In genomic region chr8:13692302-13693066, GRCm38 (mm10) we compare ENCODE assay signal across 13 mouse cellular contexts. TPM values are rescaled to one million over a fixed set of nuclear protein-coding genes. Genes with fewer than 3 reads are reported as not detected.
A peak's percentile ranks its signal among the peaks of the same experiment; 100 is the strongest.
DNase-seq lines count a peak whose midpoint lies in the region; ATAC-seq lines count a peak whose summit lies in the region.
"Had no signal": no experiment of that assay in that cellular context is flagged by ENCODE, and none has a peak within 500 bp of the region (broad histone marks: within the 10 kb centered on the region; RNA-seq: fewer than 3 reads in every experiment).

No protein-coding gene starts in this region.

- peak overlapping the region; percentile 17; the same call in 1 of the 2 replicates for H3K9ac ChIP-seq in forebrain, embryonic 13.5 days
- H3K9ac ChIP-seq in hindbrain, embryonic 12.5 days: no peak overlapping the region
- H3K9ac ChIP-seq in neural tube, embryonic 12.5 days: no peak overlapping the region
- H3K9ac ChIP-seq: liver, embryonic 15.5 days had no signal

- H3K4me3 ChIP-seq in forebrain, embryonic 13.5 days: no peak overlapping the region
- no peak overlapping the region for H3K4me3 ChIP-seq in forebrain, embryonic 10.5 days
- no peak overlapping the region for H3K4me3 ChIP-seq in hindbrain, embryonic 12.5 days
- no peak overlapping the region for H3K4me3 ChIP-seq in neural tube, embryonic 12.5 days
- H3K4me3 ChIP-seq in heart, embryonic 10.5 days: no peak overlapping the region
- H3K4me3 ChIP-seq: liver, embryonic 15.5 days had no signal

- 0 out of 2 replicates have a peak, but pooled peaks cover 2% of the 10 kb centered on the region for H3K4me1 ChIP-seq in forebrain, embryonic 13.5 days
- peaks cover 34% of the 10 kb centered on the region for H3K4me1 ChIP-seq in forebrain, embryonic 10.5 days
- H3K4me1 ChIP-seq in hindbrain, embryonic 12.5 days: peaks cover 19% of the 10 kb centered on the region
- H3K4me1 ChIP-seq in neural tube, embryonic 12.5 days: peaks cover 10% of the 10 kb centered on the region
- H3K4me1 ChIP-seq in heart, embryonic 10.5 days: peaks cover 14% of the 10 kb centered on the region

- H3K27ac ChIP-seq in forebrain, embryonic 13.5 days: no peak overlapping the region
- no peak overlapping the region for H3K27ac ChIP-seq in forebrain, embryonic 10.5 days
- peak overlapping the region; percentile 60 for H3K27ac ChIP-seq in hindbrain, embryonic 12.5 days
- H3K27ac ChIP-seq in neural tube, embryonic 12.5 days: 0 out of 2 replicates have a peak overlapping the region, but pooled peaks have one; percentile 20
- H3K27ac ChIP-seq in heart, embryonic 10.5 days: no peak overlapping the region
- H3K27ac ChIP-seq: liver, embryonic 15.5 days had no signal

- WGBS in forebrain, embryonic 13.5 days: 50% methylated on average over 10 of the region's 10 CpGs
- WGBS in forebrain, embryonic 10.5 days: 58% methylated on average over 10 of the region's 10 CpGs
- WGBS in hindbrain, embryonic 12.5 days: 35% methylated on average over 10 of the region's 10 CpGs
- 37% methylated on average over 10 of the region's 10 CpGs for WGBS in neural tube, embryonic 12.5 days
- 73% methylated on average over 10 of the region's 10 CpGs for WGBS in heart, embryonic 10.5 days

- no peak overlapping the region for H3K4me2 ChIP-seq in forebrain, embryonic 13.5 days
- no peak overlapping the region for H3K4me2 ChIP-seq in hindbrain, embryonic 12.5 days (replicated peaks)
- no peak overlapping the region for H3K4me2 ChIP-seq in neural tube, embryonic 12.5 days (replicated peaks)
- H3K4me2 ChIP-seq: liver, embryonic 15.5 days had no signal

- DNase-seq in forebrain, embryonic 10.5 days (ENCODE audit: extremely low spot score, low spot score): no peak
- peak; percentile 95 for DNase-seq in cerebellum, adult 11-12 months
- DNase-seq in layer of hippocampus, adult 9-11 months: no peak
- DNase-seq in lung, adult 18-20 months: no peak
- DNase-seq in heart, embryonic 10.5 days (ENCODE audit: low spot score): no peak
- DNase-seq: B cell, adult 2 months; heart, adult 11 months; kidney, postnatal 10 days; spleen, adult 18-20 months had no signal

- ATAC-seq in forebrain, embryonic 13.5 days: no peak
- peak; percentile 81 for ATAC-seq in hindbrain, embryonic 12.5 days (ENCODE audit: low FRiP score)
- ATAC-seq in neural tube, embryonic 12.5 days (ENCODE audit: low FRiP score, low read depth): peak; percentile 56

- H3K27me3 ChIP-seq in forebrain, embryonic 13.5 days: no peaks in the 10 kb centered on the region
- H3K27me3 ChIP-seq in forebrain, embryonic 10.5 days (ENCODE audit: poor library complexity, severe bottlenecking): no peaks in the 10 kb centered on the region
- H3K27me3 ChIP-seq in hindbrain, embryonic 12.5 days: no peaks in the 10 kb centered on the region
- no peaks in the 10 kb centered on the region for H3K27me3 ChIP-seq in neural tube, embryonic 12.5 days (replicated peaks)
- H3K27me3 ChIP-seq in heart, embryonic 10.5 days (ENCODE audit: insufficient read depth, poor library complexity, severe bottlenecking): no peaks in the 10 kb centered on the region
- H3K27me3 ChIP-seq: liver, embryonic 15.5 days had no signal

- H3K36me3 ChIP-seq in forebrain, embryonic 13.5 days (ENCODE audit: poor library complexity, severe bottlenecking): no peaks in the 10 kb centered on the region
- H3K36me3 ChIP-seq in forebrain, embryonic 10.5 days (replicated peaks): no peaks in the 10 kb centered on the region
- no peaks in the 10 kb centered on the region for H3K36me3 ChIP-seq in hindbrain, embryonic 12.5 days
- no peaks in the 10 kb centered on the region for H3K36me3 ChIP-seq in neural tube, embryonic 12.5 days
- H3K36me3 ChIP-seq in heart, embryonic 10.5 days: no peaks in the 10 kb centered on the region
- H3K36me3 ChIP-seq: liver, embryonic 15.5 days had no signal

- no peaks in the 10 kb centered on the region for H3K9me3 ChIP-seq in forebrain, embryonic 13.5 days (replicated peaks)
- H3K9me3 ChIP-seq in forebrain, embryonic 10.5 days: peaks cover 3% of the 10 kb centered on the region; the same call in 1 of the 2 replicates
- H3K9me3 ChIP-seq in hindbrain, embryonic 12.5 days (replicated peaks): no peaks in the 10 kb centered on the region
- no peaks in the 10 kb centered on the region for H3K9me3 ChIP-seq in neural tube, embryonic 12.5 days
- H3K9me3 ChIP-seq in heart, embryonic 10.5 days: no peaks in the 10 kb centered on the region
- H3K9me3 ChIP-seq: liver, embryonic 15.5 days had no signal

RNA-seq across cellular contexts. Expression of gene Cfap97d2, which starts 13.2 kb away (rescaled TPM):
- 1.4 and 1.8 TPM in 2 replicates for polyA plus RNA-seq in forebrain, embryonic 13.5 days (2015; fragmentation: Nextera tagmentation; extraction: Ambion mirVana)
- 1.4 and 2.0 TPM in 2 replicates for polyA plus RNA-seq in forebrain, embryonic 10.5 days (2016; fragmentation: Nextera tagmentation; extraction: Ambion mirVana)
- 2.3 and 2.6 TPM in 2 replicates for polyA plus RNA-seq in hindbrain, embryonic 12.5 days (2016; fragmentation: Nextera tagmentation; extraction: Ambion mirVana)
- polyA plus RNA-seq in neural tube, embryonic 12.5 days (2016; fragmentation: Nextera tagmentation; extraction: Ambion mirVana): 0.92 and 1.2 TPM in 2 replicates
- not detected in 2 replicates for polyA plus RNA-seq in heart, embryonic 10.5 days (2016; fragmentation: Nextera tagmentation; extraction: Ambion mirVana)
- polyA plus RNA-seq: liver, embryonic 15.5 days had no signal

RNA-seq across cellular contexts. Expression of gene Rasa3, which starts 15.1 kb away (rescaled TPM):
- 18.2 and 19.9 TPM in 2 replicates for polyA plus RNA-seq in forebrain, embryonic 13.5 days (2015; fragmentation: Nextera tagmentation; extraction: Ambion mirVana)
- 24.8 and 27.2 TPM in 2 replicates for polyA plus RNA-seq in forebrain, embryonic 10.5 days (2016; fragmentation: Nextera tagmentation; extraction: Ambion mirVana)
- polyA plus RNA-seq in hindbrain, embryonic 12.5 days (2016; fragmentation: Nextera tagmentation; extraction: Ambion mirVana): 30.0 and 31.4 TPM in 2 replicates
- 29.1 and 30.4 TPM in 2 replicates for polyA plus RNA-seq in neural tube, embryonic 12.5 days (2016; fragmentation: Nextera tagmentation; extraction: Ambion mirVana)
- 33.0 and 48.0 TPM in 2 replicates for polyA plus RNA-seq in heart, embryonic 10.5 days (2016; fragmentation: Nextera tagmentation; extraction: Ambion mirVana)

Comparison
In these comparisons a context has a peak if more than half of its experiments do, and no peak if none do; other contexts are left out.
1. H3K27ac ChIP-seq: peak in hindbrain, embryonic 12.5 days (single experiment) and neural tube, embryonic 12.5 days (single experiment); none in forebrain, embryonic 13.5 days (single experiment), forebrain, embryonic 10.5 days (single experiment) and heart, embryonic 10.5 days (single experiment).